8 mouse cellular contexts compared by ENCODE assay signal in genomic region chr9:59565600-59565999, GRCm38 (mm10). TPM values are rescaled to one million over a fixed set of nuclear protein-coding genes. Genes with fewer than 3 reads are reported as not detected.
DNase-seq lines count a peak whose midpoint lies in the region; ATAC-seq and TF ChIP-seq lines count a peak whose summit lies in the region.
"Had no signal": no experiment of that assay in that cellular context is flagged by ENCODE, and none has a peak within 500 bp of the region (broad histone marks: within the 10 kb centered on the region; RNA-seq: fewer than 3 reads in every experiment).

No protein-coding gene starts in this region.

- H3K9me3 ChIP-seq in CH12.LX (replicated peaks; ENCODE audit: low read length) = no peaks in the 10 kb centered on the region

- H3K4me3 ChIP-seq in CH12.LX (replicated peaks in 1 of 3; ENCODE audit: low read depth in 2 of 3, low read length in 2 of 3, poor library complexity in 1 of 3) = no peak overlapping the region

- DNase-seq in CH12.LX (ENCODE audit: extremely low read depth) = peak; percentile 88
- DNase-seq in T-cell, adult 2 months (ENCODE audit: low spot score) = peak; percentile 78
- peak; percentile 45 to 65 for DNase-seq in heart, adult 9 months (ENCODE audit: low spot score in 2 of 2)
- peak; percentile 65 for DNase-seq in layer of hippocampus, adult 9-11 months
- DNase-seq in spleen, adult 12 weeks (ENCODE audit: low spot score) = peak; percentile 49

- peaks cover 37 to 50% of the 10 kb centered on the region in 2 experiments for H3K36me3 ChIP-seq in CH12.LX (replicated peaks in 1 of 2; ENCODE audit: control insufficient read depth in 1 of 2, insufficient read depth in 1 of 2, low read length in 1 of 2)

- peak; percentile 92 for TF ChIP-seq RAD21 in CH12.LX (IDR thresholded peaks at IDR 0.05; ENCODE audit: low read depth, low read length)

- no peak overlapping the region for H3K4me2 ChIP-seq in CH12.LX (ENCODE audit: insufficient read depth, low read depth, poor library complexity, severe bottlenecking)

- in situ Hi-C loops in CH12.LX (cut with MboI; ENCODE audit: low pct_ligation_motif_present, low pct_unique_long_range_greater_than_20kb, low sequenced_read_pairs) = no loop called here

- peak; percentile 82 to 95 for TF ChIP-seq CTCF in CH12.LX (conservative IDR thresholded peaks at IDR 0.05 in 1 of 2, IDR thresholded peaks at IDR 0.05 in 1 of 2; ENCODE audit: low read depth in 2 of 2, low read length in 2 of 2)

- dilution Hi-C loops in CH12.LX (cut with MboI; ENCODE audit: extremely low pct_ligation_motif_present, extremely low pct_unique_long_range_greater_than_20kb, low sequenced_read_pairs) = no loop called here

- peaks cover 3 to 15% of the 10 kb centered on the region in 2 experiments; a peak in 3 of 4 replicates for H3K4me1 ChIP-seq in CH12.LX (ENCODE audit: control insufficient read depth in 1 of 2, insufficient read depth in 2 of 2)

- no peaks in the 10 kb centered on the region for H3K27me3 ChIP-seq in CH12.LX (replicated peaks)

- 0 out of 2 replicates have a peak, but pooled peaks have one; percentile 33 for TF ChIP-seq POLR2A in CH12.LX (IDR thresholded peaks at IDR 0.05; ENCODE audit: low read depth, low read length)

- no peak overlapping the region for H3K9ac ChIP-seq in CH12.LX (ENCODE audit: insufficient read depth, low read depth)

- ATAC-seq in common myeloid progenitor, adult 5-6 weeks (replicated peaks; ENCODE audit: low read depth, poor library complexity, severe bottlenecking) = peak; percentile 77
- ATAC-seq in megakaryocyte, adult 5-6 weeks (ENCODE audit: poor library complexity, severe bottlenecking) = peak; percentile 91

- H3K79me2 ChIP-seq in CH12.LX (replicated peaks; ENCODE audit: control insufficient read depth, extremely low read depth, insufficient read depth, poor library complexity, severe bottlenecking) = no peaks in the 10 kb centered on the region

- TF ChIP-seq EP300 in CH12.LX (IDR thresholded peaks at IDR 0.05; ENCODE audit: low read length) = no peak

- H3K27ac ChIP-seq in CH12.LX (ENCODE audit: insufficient read depth, low read depth) = no peak overlapping the region
- H3K27ac ChIP-seq: macrophage had no signal

TF ChIP-seq in CH12.LX, 34 proteins besides CTCF, POLR2A, EP300 and RAD21:
- TF ChIP-seq ELF1 (IDR thresholded peaks at IDR 0.05; ENCODE audit: low read depth, low read length) = no peak
- TF ChIP-seq SMC3 (IDR thresholded peaks at IDR 0.05; ENCODE audit: low read depth, low read length) = peak; percentile 85
- no peak for TF ChIP-seq MAX (IDR thresholded peaks at IDR 0.05; ENCODE audit: low read length)

RNA-seq across cellular contexts. Expression of gene Celf6, which starts 12.1 kb away (rescaled TPM):
- total RNA-seq in CH12.LX (2012; rRNA removed) = not detected in 2 replicates
- total RNA-seq in CH12.LX (2014; rRNA removed) = not detected in 2 replicates
- not detected in 2 replicates for polyA plus RNA-seq in CH12.LX (2012; ENCODE audit: insufficient read length, low read depth)
- total RNA-seq in common myeloid progenitor, adult 5-6 weeks (2017) = not detected in 2 replicates
- not detected in 2 replicates for total RNA-seq in megakaryocyte, adult 5-6 weeks (2015)
- not detected in 2 replicates for total RNA-seq in megakaryocyte, adult 5-6 weeks (2017)
- polyA plus RNA-seq: macrophage had no signal

RNA-seq across cellular contexts. Expression of gene Tmem202, which starts 26.0 kb away (rescaled TPM):
- total RNA-seq in CH12.LX (2012; rRNA removed) = 0.64 and 0.97 TPM in 2 replicates
- total RNA-seq in CH12.LX (2014; rRNA removed) = 0.20 TPM in 1 of 2 replicates, not detected in the other
- not detected in 2 replicates for polyA plus RNA-seq in CH12.LX (2012; ENCODE audit: insufficient read length, low read depth)
- not detected in 2 replicates for total RNA-seq in common myeloid progenitor, adult 5-6 weeks (2017)
- 0.75 and 1.4 TPM in 2 replicates for total RNA-seq in megakaryocyte, adult 5-6 weeks (2015)
- 0.41 and 0.59 TPM in 2 replicates for total RNA-seq in megakaryocyte, adult 5-6 weeks (2017)

RNA-seq across cellular contexts. Expression of gene Hexa, which starts 26.3 kb away (rescaled TPM):
- total RNA-seq in CH12.LX (2012; rRNA removed) (61.7 and 65.8 TPM in 2 replicates), CH12.LX (2014; rRNA removed) (33.6 and 38.0 TPM in 2 replicates)
- 35.6 and 37.1 TPM in 2 replicates for polyA plus RNA-seq in CH12.LX (2012; ENCODE audit: insufficient read length, low read depth)
- total RNA-seq in common myeloid progenitor, adult 5-6 weeks (2017) = 82.6 and 83.8 TPM in 2 replicates
- 159 and 162 TPM in 2 replicates for total RNA-seq in megakaryocyte, adult 5-6 weeks (2015)
- 252 and 269 TPM in 2 replicates for total RNA-seq in megakaryocyte, adult 5-6 weeks (2017)

RNA-seq across cellular contexts. Expression of gene Parp6, which starts 51.5 kb away (rescaled TPM):
- total RNA-seq in CH12.LX (2012; rRNA removed) (3.6 and 4.4 TPM in 2 replicates), CH12.LX (2014; rRNA removed) (5.6 and 5.7 TPM in 2 replicates)
- 4.6 and 5.5 TPM in 2 replicates for polyA plus RNA-seq in CH12.LX (2012; ENCODE audit: insufficient read length, low read depth)
- total RNA-seq in common myeloid progenitor, adult 5-6 weeks (2017) = 23.0 and 57.8 TPM in 2 replicates
- total RNA-seq in megakaryocyte, adult 5-6 weeks (2015) = 29.8 and 35.2 TPM in 2 replicates
- total RNA-seq in megakaryocyte, adult 5-6 weeks (2017) = 22.9 and 23.0 TPM in 2 replicates
